Mouse (Mus musculus): ENCODE results near the gene Aaas. TPM values are rescaled to one million over a fixed set of nuclear protein-coding genes. Genes with fewer than 3 reads are reported as not detected.

Aaas gene
- polyA plus RNA-seq (2014; fragmentation: Illumina TruSeq; extraction: RNeasy Lipid Tissue Mini Kit (QIAGEN cat#74804); ENCODE audit: low replicate concordance) = 4.4 TPM

DNA sequence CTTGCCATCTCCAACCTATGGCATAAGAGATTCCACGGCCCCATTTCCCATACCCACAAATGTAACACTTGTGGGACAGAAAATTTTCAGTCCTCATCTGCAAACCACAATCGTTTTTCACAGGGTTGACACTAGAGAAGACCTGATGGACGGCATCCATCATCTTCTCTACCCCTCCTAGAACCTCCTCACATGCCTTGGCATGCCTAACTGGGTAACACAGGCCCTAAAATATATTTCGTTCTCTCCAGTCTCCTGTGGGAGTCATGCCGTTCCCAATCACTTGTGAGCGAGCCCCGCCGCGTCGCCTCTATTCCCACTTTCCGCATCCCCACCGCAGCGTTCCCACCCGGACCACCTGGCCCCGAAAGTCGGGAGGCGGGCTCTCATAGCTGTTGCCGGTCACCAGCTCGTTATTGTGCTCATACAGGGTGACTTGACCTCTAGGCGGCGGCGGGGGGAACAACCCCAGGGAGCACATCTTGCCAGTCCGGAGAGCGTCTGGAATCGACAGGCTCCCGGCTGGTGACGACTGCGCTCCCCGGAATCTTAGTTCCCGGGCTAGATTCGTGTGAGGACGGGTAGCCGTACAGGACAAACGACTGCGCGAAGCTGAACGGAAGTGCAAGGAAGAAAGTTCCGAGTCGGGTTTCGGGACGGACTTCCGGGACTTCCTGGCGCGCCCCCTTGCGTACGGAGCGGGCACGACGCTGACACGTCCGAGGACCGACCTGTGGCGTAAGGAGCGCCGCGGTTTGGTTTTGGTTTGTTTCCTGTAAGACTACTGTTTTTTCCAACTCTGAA lies at the start of gene Aaas:
Gene Aaas (minus strand): TSS at position 634 of the 804 bp plus-strand sequence.

DNA sequence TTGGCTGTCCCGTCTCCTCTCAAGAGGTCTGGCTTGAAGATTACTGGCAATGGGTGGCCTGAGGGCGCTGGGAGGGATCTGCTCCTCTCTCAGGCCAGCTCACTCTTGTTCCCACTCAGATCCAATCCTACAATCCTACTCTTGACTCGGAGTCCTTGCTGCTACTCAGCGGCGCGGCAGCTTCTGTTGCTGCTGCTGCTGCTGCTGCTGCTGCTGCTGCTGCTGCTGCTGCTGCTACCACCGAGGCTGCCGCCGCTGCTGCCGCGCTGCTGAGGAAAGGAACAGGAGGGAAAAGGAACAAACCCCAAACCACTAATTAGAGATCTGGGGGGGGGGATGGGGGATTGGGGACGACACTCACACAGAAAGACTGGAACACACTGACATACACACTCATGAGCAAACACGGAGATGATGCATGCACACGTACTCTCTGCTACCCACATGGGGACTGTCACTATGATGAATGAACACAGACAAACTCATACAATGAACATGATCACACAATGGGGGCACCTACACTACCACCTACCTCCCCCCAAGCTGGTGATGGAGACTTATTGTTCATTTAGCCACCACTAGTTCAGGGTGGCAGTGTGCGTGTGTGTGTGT lies 16.3 kb upstream of the Aaas start, which contains the start of gene Sp7:
Gene Sp7 (minus strand): TSS at position 450 of the 612 bp plus-strand sequence.

DNA sequence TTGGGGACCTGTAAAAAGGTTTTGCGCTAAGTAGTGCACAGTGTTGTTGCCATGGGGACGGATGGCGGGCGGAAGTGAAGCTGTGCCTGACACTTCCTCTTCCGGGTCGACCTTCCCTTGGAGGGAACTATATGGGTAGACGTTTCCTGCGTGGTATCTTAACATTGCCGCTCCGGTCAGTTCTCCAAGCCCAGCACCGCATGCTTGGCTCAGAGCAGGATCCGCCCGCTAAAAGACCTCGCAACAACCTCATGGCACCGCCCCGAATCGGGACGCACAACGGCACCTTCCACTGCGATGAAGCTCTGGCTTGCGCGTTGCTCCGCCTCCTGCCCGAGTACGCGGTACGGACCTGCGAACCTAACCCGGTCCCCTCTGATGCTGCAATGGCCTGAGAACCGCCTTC lies 19.0 kb downstream of the Aaas start, which contains the start of gene Myg1:
Gene Myg1 (plus strand): TSS at position 100 of the 406 bp plus-strand sequence.

DNA sequence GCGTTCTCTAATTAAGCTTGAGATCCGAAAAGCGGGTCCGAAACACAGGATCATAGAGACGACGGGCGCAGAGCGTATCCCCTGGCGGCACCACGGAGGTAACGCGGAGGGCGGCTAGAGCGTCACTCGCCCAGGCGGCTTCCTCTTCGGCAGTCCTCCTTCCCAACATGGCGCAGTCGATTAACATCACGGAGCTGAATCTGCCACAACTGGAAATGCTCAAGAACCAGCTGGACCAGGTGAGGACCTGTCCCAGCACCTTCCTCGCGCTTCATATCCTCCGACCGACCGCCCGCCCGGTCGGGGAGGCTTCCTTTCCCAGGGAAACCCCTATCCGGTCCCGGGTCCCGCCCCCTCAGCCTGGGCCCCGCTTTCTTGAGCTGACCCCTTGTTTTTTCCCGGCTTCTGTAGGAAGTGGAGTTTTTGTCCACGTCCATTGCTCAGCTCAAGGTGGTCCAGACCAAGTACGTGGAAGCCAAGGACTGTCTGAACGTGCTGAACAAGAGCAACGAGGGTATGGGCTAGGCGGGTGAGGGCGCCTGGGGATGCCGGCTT lies 24.5 kb downstream of the Aaas start, which contains the start of gene Pfdn5:
Gene Pfdn5 (plus strand): TSS at position 95 of the 555 bp plus-strand sequence.

DNA sequence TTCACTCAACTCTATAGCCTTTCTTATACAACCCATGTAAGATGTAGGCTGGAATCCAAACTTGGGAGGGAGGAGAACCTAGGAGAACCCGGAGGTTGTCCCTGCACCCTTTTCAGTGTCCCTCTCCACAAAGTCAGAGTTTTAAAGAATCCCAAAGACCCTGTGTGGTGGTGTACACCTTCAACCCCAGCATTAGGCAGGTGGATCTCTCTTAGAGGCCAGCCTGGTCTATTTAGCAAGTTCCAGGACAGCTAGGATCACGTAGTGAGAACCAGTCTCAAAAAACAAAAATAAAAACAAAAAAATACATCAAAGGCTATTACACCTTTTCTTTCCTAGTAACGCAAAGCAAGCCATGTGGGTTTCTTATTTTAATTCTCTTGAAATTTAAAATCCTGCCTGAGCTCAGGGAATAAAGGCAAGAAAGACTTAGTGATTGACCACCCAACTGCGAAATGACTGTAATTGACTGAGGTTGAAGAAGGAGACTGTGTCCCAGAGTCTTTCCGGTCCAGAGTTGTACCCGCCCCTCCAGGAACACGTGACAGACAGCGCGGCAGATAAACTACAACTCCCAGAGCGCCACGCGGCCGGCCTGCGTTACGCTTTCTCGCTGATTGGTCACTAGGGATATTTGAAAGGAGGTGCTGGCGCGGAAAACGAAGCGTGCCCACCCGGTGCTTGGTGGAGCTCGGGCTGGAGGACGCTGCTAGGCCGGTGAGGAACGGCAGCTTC lies 54.8 kb downstream of the Aaas start, which contains the start of gene Espl1:
Gene Espl1 (plus strand): TSS at position 634 of the 735 bp plus-strand sequence.

Other genes starting within 250 kb of the Aaas start
- 0.30 TPM for gene Spryd3, start 214.5 kb downstream of the Aaas start, polyA plus RNA-seq (2014; fragmentation: Illumina TruSeq; extraction: RNeasy Lipid Tissue Mini Kit (QIAGEN cat#74804); ENCODE audit: low replicate concordance)
- gene Igfbp6, start 206.4 kb downstream of the Aaas start, polyA plus RNA-seq (2014; fragmentation: Illumina TruSeq; extraction: RNeasy Lipid Tissue Mini Kit (QIAGEN cat#74804); ENCODE audit: low replicate concordance) = not detected
- gene Soat2, start 200.2 kb downstream of the Aaas start, polyA plus RNA-seq (2014; fragmentation: Illumina TruSeq; extraction: RNeasy Lipid Tissue Mini Kit (QIAGEN cat#74804); ENCODE audit: low replicate concordance) = 11.7 TPM
- gene Zfp740, start 147.5 kb downstream of the Aaas start, polyA plus RNA-seq (2014; fragmentation: Illumina TruSeq; extraction: RNeasy Lipid Tissue Mini Kit (QIAGEN cat#74804); ENCODE audit: low replicate concordance) = 17.0 TPM
- 6.3 TPM for gene Csad, start 146.0 kb downstream of the Aaas start, polyA plus RNA-seq (2014; fragmentation: Illumina TruSeq; extraction: RNeasy Lipid Tissue Mini Kit (QIAGEN cat#74804); ENCODE audit: low replicate concordance)
- gene Itgb7, start 118.8 kb downstream of the Aaas start, polyA plus RNA-seq (2014; fragmentation: Illumina TruSeq; extraction: RNeasy Lipid Tissue Mini Kit (QIAGEN cat#74804); ENCODE audit: low replicate concordance) = not detected
- 0.48 TPM for gene Rarg, start 93.3 kb downstream of the Aaas start, polyA plus RNA-seq (2014; fragmentation: Illumina TruSeq; extraction: RNeasy Lipid Tissue Mini Kit (QIAGEN cat#74804); ENCODE audit: low replicate concordance)
- not detected for gene Gm9918, start 80.2 kb downstream of the Aaas start, polyA plus RNA-seq (2014; fragmentation: Illumina TruSeq; extraction: RNeasy Lipid Tissue Mini Kit (QIAGEN cat#74804); ENCODE audit: low replicate concordance)
- gene Mfsd5, start 71.3 kb downstream of the Aaas start, polyA plus RNA-seq (2014; fragmentation: Illumina TruSeq; extraction: RNeasy Lipid Tissue Mini Kit (QIAGEN cat#74804); ENCODE audit: low replicate concordance) = 0.78 TPM
- gene Espl1, start 54.5 kb downstream of the Aaas start, polyA plus RNA-seq (2014; fragmentation: Illumina TruSeq; extraction: RNeasy Lipid Tissue Mini Kit (QIAGEN cat#74804); ENCODE audit: low replicate concordance) = 0.19 TPM
- 6.2 TPM for gene Pfdn5, start 24.7 kb downstream of the Aaas start, polyA plus RNA-seq (2014; fragmentation: Illumina TruSeq; extraction: RNeasy Lipid Tissue Mini Kit (QIAGEN cat#74804); ENCODE audit: low replicate concordance)
- gene Myg1, start 19.1 kb downstream of the Aaas start, polyA plus RNA-seq (2014; fragmentation: Illumina TruSeq; extraction: RNeasy Lipid Tissue Mini Kit (QIAGEN cat#74804); ENCODE audit: low replicate concordance) = 5.8 TPM
- gene Sp7, start 16.4 kb upstream of the Aaas start, polyA plus RNA-seq (2014; fragmentation: Illumina TruSeq; extraction: RNeasy Lipid Tissue Mini Kit (QIAGEN cat#74804); ENCODE audit: low replicate concordance) = not detected
- 83.0 TPM for gene Sp1, start 55.4 kb upstream of the Aaas start, polyA plus RNA-seq (2014; fragmentation: Illumina TruSeq; extraction: RNeasy Lipid Tissue Mini Kit (QIAGEN cat#74804); ENCODE audit: low replicate concordance)
- not detected for gene Amhr2, start 94.6 kb upstream of the Aaas start, polyA plus RNA-seq (2014; fragmentation: Illumina TruSeq; extraction: RNeasy Lipid Tissue Mini Kit (QIAGEN cat#74804); ENCODE audit: low replicate concordance)
- gene Prr13, start 108.3 kb upstream of the Aaas start, polyA plus RNA-seq (2014; fragmentation: Illumina TruSeq; extraction: RNeasy Lipid Tissue Mini Kit (QIAGEN cat#74804); ENCODE audit: low replicate concordance) = 223 TPM
- 488 TPM for gene Pcbp2, start 119.8 kb upstream of the Aaas start, polyA plus RNA-seq (2014; fragmentation: Illumina TruSeq; extraction: RNeasy Lipid Tissue Mini Kit (QIAGEN cat#74804); ENCODE audit: low replicate concordance)
- not detected for gene Gm10337, start 153.0 kb upstream of the Aaas start, polyA plus RNA-seq (2014; fragmentation: Illumina TruSeq; extraction: RNeasy Lipid Tissue Mini Kit (QIAGEN cat#74804); ENCODE audit: low replicate concordance)
- gene Map3k12, start 166.3 kb upstream of the Aaas start, polyA plus RNA-seq (2014; fragmentation: Illumina TruSeq; extraction: RNeasy Lipid Tissue Mini Kit (QIAGEN cat#74804); ENCODE audit: low replicate concordance) = 0.93 TPM
- 1.7 TPM for gene Tarbp2, start 167.4 kb upstream of the Aaas start, polyA plus RNA-seq (2014; fragmentation: Illumina TruSeq; extraction: RNeasy Lipid Tissue Mini Kit (QIAGEN cat#74804); ENCODE audit: low replicate concordance)
- gene Npff, start 174.2 kb upstream of the Aaas start, polyA plus RNA-seq (2014; fragmentation: Illumina TruSeq; extraction: RNeasy Lipid Tissue Mini Kit (QIAGEN cat#74804); ENCODE audit: low replicate concordance) = not detected